Mouse (Mus musculus): ENCODE measurements around the gene Cd47. TPM values are rescaled to one million over a fixed set of nuclear protein-coding genes. Genes with fewer than 3 reads are reported as not detected.

Gene Cd47
- total and polyA plus RNA-seq, 3 experiments, result 102 to 277 (median 142) TPM

DNA sequence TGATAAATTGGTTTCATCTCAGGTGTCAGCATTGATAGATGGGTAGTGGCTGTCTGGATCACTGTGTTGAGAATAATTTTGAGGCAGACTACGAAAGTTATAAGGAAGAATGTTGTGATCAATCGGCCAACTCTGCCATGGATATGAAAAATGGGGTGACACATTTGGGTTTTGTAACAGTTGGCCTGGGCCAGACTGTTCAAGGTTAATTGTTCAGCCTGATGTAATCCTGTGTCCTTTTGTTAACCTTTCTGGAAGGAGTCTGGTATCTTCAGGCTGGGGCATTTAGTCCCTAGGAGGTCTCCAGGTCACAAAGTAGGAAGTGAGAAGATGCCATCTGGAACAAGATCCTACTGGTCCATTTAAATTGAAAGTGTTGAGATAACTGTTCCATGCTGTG lies 4.1 kb upstream of the Cd47 start:
- H3K79me2 ChIP-seq (replicated peaks; ENCODE audit: control insufficient read depth, extremely low read depth, insufficient read depth, poor library complexity, severe bottlenecking), result no peaks in the 10 kb centered on the region
- DNase-seq (ENCODE audit: extremely low read depth), result no peak
- H3K4me1 ChIP-seq (ENCODE audit: control insufficient read depth in 1 of 2, insufficient read depth in 2 of 2), result peaks cover 39 to 67% of the 10 kb centered on the region in 2 experiments
- in situ Hi-C loops (cut with MboI; ENCODE audit: low pct_ligation_motif_present, low pct_unique_long_range_greater_than_20kb, low sequenced_read_pairs), result no loop called here
- TF ChIP-seq MYC (IDR thresholded peaks at IDR 0.05; ENCODE audit: low read depth, low read length) (no peak), EP300 (IDR thresholded peaks at IDR 0.05; ENCODE audit: low read length) (peak; percentile 49)
- H3K36me3 ChIP-seq (replicated peaks in 1 of 2; ENCODE audit: control insufficient read depth in 1 of 2, insufficient read depth in 1 of 2, low read length in 1 of 2), result no peaks in the 10 kb centered on the region
- no peak overlapping the region for H3K4me3 ChIP-seq (replicated peaks in 1 of 3; ENCODE audit: low read depth in 2 of 3, low read length in 2 of 3, poor library complexity in 1 of 3)
- dilution Hi-C loops (cut with MboI; ENCODE audit: extremely low pct_ligation_motif_present, extremely low pct_unique_long_range_greater_than_20kb, low sequenced_read_pairs), result no loop called here
- no peak overlapping the region for H3K4me2 ChIP-seq (ENCODE audit: insufficient read depth, low read depth, poor library complexity, severe bottlenecking)
- H3K27me3 ChIP-seq (replicated peaks), result no peaks in the 10 kb centered on the region
- no peak overlapping the region for H3K27ac ChIP-seq (ENCODE audit: insufficient read depth, low read depth)
- H3K9me3 ChIP-seq (replicated peaks; ENCODE audit: low read length), result no peaks in the 10 kb centered on the region
- no peak overlapping the region for H3K9ac ChIP-seq (ENCODE audit: insufficient read depth, low read depth)

DNA sequence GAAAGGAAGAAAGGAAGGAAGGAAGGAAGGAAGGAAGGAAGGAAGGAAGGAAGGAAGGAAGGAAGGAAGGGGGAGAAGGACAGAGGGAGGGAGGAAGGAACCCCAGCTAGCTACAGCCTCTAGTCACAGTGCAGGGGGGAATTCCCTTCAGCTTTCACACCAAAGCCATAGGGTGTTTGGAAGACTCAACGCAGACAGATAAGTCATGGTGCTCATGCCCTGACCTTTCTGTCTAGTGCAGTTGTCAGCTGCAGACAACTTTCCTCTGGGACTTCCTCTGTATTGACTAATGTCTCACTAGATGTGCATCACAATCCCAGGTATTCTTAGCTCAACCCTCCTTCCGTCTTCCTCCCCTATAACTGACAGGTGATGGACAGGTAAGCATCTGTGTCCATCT lies 3.4 kb upstream of the Cd47 start:
- Histone ChIP-seq H3K9me3 (replicated peaks; ENCODE audit: low read length) (no peaks in the 10 kb centered on the region), H3K9ac (ENCODE audit: insufficient read depth, low read depth) (no peak overlapping the region), H3K4me3 (replicated peaks in 1 of 3; ENCODE audit: low read depth in 2 of 3, low read length in 2 of 3, poor library complexity in 1 of 3) (peak overlapping the region in 1 of 3 experiments; percentile 5), H3K27me3 (replicated peaks) (no peaks in the 10 kb centered on the region), H3K36me3 (replicated peaks in 1 of 2; ENCODE audit: control insufficient read depth in 1 of 2, insufficient read depth in 1 of 2, low read length in 1 of 2) (no peaks in the 10 kb centered on the region), H3K79me2 (replicated peaks; ENCODE audit: control insufficient read depth, extremely low read depth, insufficient read depth, poor library complexity, severe bottlenecking) (no peaks in the 10 kb centered on the region), H3K27ac (ENCODE audit: insufficient read depth, low read depth) (no peak overlapping the region), H3K4me2 (ENCODE audit: insufficient read depth, low read depth, poor library complexity, severe bottlenecking) (no peak overlapping the region), H3K4me1 (ENCODE audit: control insufficient read depth in 1 of 2, insufficient read depth in 2 of 2) (peaks cover 39 to 67% of the 10 kb centered on the region in 2 experiments)
- dilution Hi-C loops (cut with MboI; ENCODE audit: extremely low pct_ligation_motif_present, extremely low pct_unique_long_range_greater_than_20kb, low sequenced_read_pairs), result no loop called here
- in situ Hi-C loops (cut with MboI; ENCODE audit: low pct_ligation_motif_present, low pct_unique_long_range_greater_than_20kb, low sequenced_read_pairs), result no loop called here
- no peak for DNase-seq (ENCODE audit: extremely low read depth)
- TF ChIP-seq CHD1 (IDR thresholded peaks at IDR 0.05; ENCODE audit: low read depth, low read length), result no peak
- TF ChIP-seq BHLHE40 (IDR thresholded peaks at IDR 0.05; ENCODE audit: low read depth, low read length), result peak; percentile 67; the same call in 1 of the 2 replicates
- TF ChIP-seq SMC3 (IDR thresholded peaks at IDR 0.05; ENCODE audit: low read depth, low read length), result no peak

DNA sequence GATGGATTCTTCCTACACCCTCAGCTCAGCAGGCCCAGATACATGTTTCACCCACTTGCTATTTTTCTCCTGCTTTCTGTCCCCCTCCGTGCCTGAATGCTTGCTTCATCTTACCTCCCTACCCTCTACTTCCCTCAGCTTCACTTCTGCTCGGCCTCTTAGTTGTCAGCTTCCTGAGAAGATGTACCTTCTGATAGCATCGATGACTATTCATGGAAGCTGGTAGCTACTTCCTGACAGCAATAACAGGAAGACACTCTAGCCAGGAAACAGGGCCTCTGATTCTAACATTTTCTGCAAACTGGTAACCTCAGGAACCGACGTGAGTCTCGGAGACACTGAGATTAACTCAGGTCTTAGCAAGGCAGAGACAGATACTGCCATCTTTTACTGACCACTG lies 1.5 kb upstream of the Cd47 start:
- Histone ChIP-seq H3K4me2 (ENCODE audit: insufficient read depth, low read depth, poor library complexity, severe bottlenecking) (no peak overlapping the region), H3K36me3 (replicated peaks in 1 of 2; ENCODE audit: control insufficient read depth in 1 of 2, insufficient read depth in 1 of 2, low read length in 1 of 2) (no peaks in the 10 kb centered on the region), H3K4me3 (replicated peaks in 1 of 3; ENCODE audit: low read depth in 2 of 3, low read length in 2 of 3, poor library complexity in 1 of 3) (no peak overlapping the region), H3K9me3 (replicated peaks; ENCODE audit: low read length) (no peaks in the 10 kb centered on the region), H3K9ac (ENCODE audit: insufficient read depth, low read depth) (no peak overlapping the region), H3K27ac (ENCODE audit: insufficient read depth, low read depth) (no peak overlapping the region), H3K4me1 (ENCODE audit: control insufficient read depth in 1 of 2, insufficient read depth in 2 of 2) (peaks cover 30 to 54% of the 10 kb centered on the region in 2 experiments), H3K79me2 (replicated peaks; ENCODE audit: control insufficient read depth, extremely low read depth, insufficient read depth, poor library complexity, severe bottlenecking) (no peaks in the 10 kb centered on the region), H3K27me3 (replicated peaks) (no peaks in the 10 kb centered on the region)
- in situ Hi-C loops (cut with MboI; ENCODE audit: low pct_ligation_motif_present, low pct_unique_long_range_greater_than_20kb, low sequenced_read_pairs), result no loop called here
- DNase-seq (ENCODE audit: extremely low read depth), result no peak
- dilution Hi-C loops (cut with MboI; ENCODE audit: extremely low pct_ligation_motif_present, extremely low pct_unique_long_range_greater_than_20kb, low sequenced_read_pairs), result no loop called here
- TF ChIP-seq GABPA (IDR thresholded peaks at IDR 0.05; ENCODE audit: insufficient replicate concordance, low read depth, low read length), result no peak
- TF ChIP-seq RCOR1 (conservative IDR thresholded peaks at IDR 0.05; ENCODE audit: low read depth, low read length), result no peak
- no peak for TF ChIP-seq PAX5 (IDR thresholded peaks at IDR 0.05; ENCODE audit: low read length)
- no peak for TF ChIP-seq NELFE (IDR thresholded peaks at IDR 0.05; ENCODE audit: low read depth, low read length)
- no peak for TF ChIP-seq EP300 (IDR thresholded peaks at IDR 0.05; ENCODE audit: low read length)
- TF ChIP-seq ELF1 (IDR thresholded peaks at IDR 0.05; ENCODE audit: low read depth, low read length), result no peak
- no peak for TF ChIP-seq JUND (conservative IDR thresholded peaks at IDR 0.05; ENCODE audit: low read depth, low read length)
- TF ChIP-seq ZC3H11A (IDR thresholded peaks at IDR 0.05; ENCODE audit: low read depth, low read length), result no peak
- TF ChIP-seq MEF2A (IDR thresholded peaks at IDR 0.05; ENCODE audit: borderline replicate concordance, low read depth, low read length), result no peak
- no peak for TF ChIP-seq USF1 (IDR thresholded peaks at IDR 0.05; ENCODE audit: low read depth, low read length)
- no peak for TF ChIP-seq MAX (IDR thresholded peaks at IDR 0.05; ENCODE audit: low read length)
- no peak for TF ChIP-seq POLR2A (IDR thresholded peaks at IDR 0.05; ENCODE audit: low read depth, low read length)
- no peak for TF ChIP-seq SMC3 (IDR thresholded peaks at IDR 0.05; ENCODE audit: low read depth, low read length)
- TF ChIP-seq KAT2A (IDR thresholded peaks at IDR 0.05; ENCODE audit: insufficient replicate concordance, low read length), result no peak
